Mouse (Mus musculus): ENCODE measurements around the gene Ccnjl. TPM values are rescaled to one million over a fixed set of nuclear protein-coding genes. Genes with fewer than 3 reads are reported as not detected.

Ccnjl gene
- polyA plus RNA-seq, 1 experiment from 2014 or later = 32.9 TPM

- 20% methylated on average over 8 of the region's 8 CpGs for WGBS
- no peak overlapping the region for H3K27ac ChIP-seq (ENCODE audit: low read depth)
- H3K27me3 ChIP-seq (ENCODE audit: insufficient read depth, low read length) = no peaks in the 10 kb centered on the region
- no peak overlapping the region for H3K4me2 ChIP-seq
- H3K4me3 ChIP-seq (ENCODE audit: low read depth, low read length) = no peak overlapping the region
- DNase-seq (no peak), ATAC-seq (ENCODE audit: insufficient read depth) (no peak)
- no peaks in the 10 kb centered on the region for H3K9me3 ChIP-seq (ENCODE audit: low read depth, low read length)
- H3K9ac ChIP-seq = no peak overlapping the region
- peaks cover 14% of the 10 kb centered on the region; the same call in 1 of the 2 replicates for H3K36me3 ChIP-seq (ENCODE audit: insufficient read depth)
- no peaks in the 10 kb centered on the region; the same call in 1 of the 2 replicates for H3K4me1 ChIP-seq (ENCODE audit: insufficient read depth)
- no peak for TF ChIP-seq CTCF (IDR thresholded peaks at IDR 0.05; ENCODE audit: low read depth)
Observed at GRCm38 (mm10) chr11:43565852-43566251, 37.3 kb downstream of the Ccnjl start.

- no peak overlapping the region for H3K4me2 ChIP-seq
- WGBS = 57% methylated on average over 5 of the region's 5 CpGs
- no peak for DNase-seq
- H3K27me3 ChIP-seq (ENCODE audit: insufficient read depth, low read length) = no peaks in the 10 kb centered on the region
- H3K4me3 ChIP-seq (ENCODE audit: low read depth, low read length) = no peak overlapping the region
- no peak for ATAC-seq (ENCODE audit: insufficient read depth)
- no peaks in the 10 kb centered on the region; the same call in 1 of the 2 replicates for H3K4me1 ChIP-seq (ENCODE audit: insufficient read depth)
- TF ChIP-seq CTCF (IDR thresholded peaks at IDR 0.05; ENCODE audit: low read depth) = no peak
- H3K9ac ChIP-seq = no peak overlapping the region
- no peaks in the 10 kb centered on the region for H3K9me3 ChIP-seq (ENCODE audit: low read depth, low read length)
- H3K36me3 ChIP-seq (ENCODE audit: insufficient read depth) = peaks cover 6% of the 10 kb centered on the region; the same call in 1 of the 2 replicates
- peak overlapping the region; percentile 48; the same call in 1 of the 2 replicates for H3K27ac ChIP-seq (ENCODE audit: low read depth)
Observed at GRCm38 (mm10) chr11:43566696-43567095, 38.1 kb downstream of the Ccnjl start.

GRCm38 (mm10) chr11:43568263-43568662 lies 39.7 kb downstream of the Ccnjl start:
- H3K27me3 ChIP-seq (ENCODE audit: insufficient read depth, low read length) = no peaks in the 10 kb centered on the region
- no peak overlapping the region for H3K4me3 ChIP-seq (ENCODE audit: low read depth, low read length)
- H3K9ac ChIP-seq = no peak overlapping the region
- H3K27ac ChIP-seq (ENCODE audit: low read depth) = peak overlapping the region; percentile 13; the same call in 1 of the 2 replicates
- H3K4me1 ChIP-seq (ENCODE audit: insufficient read depth) = no peaks in the 10 kb centered on the region; the same call in 1 of the 2 replicates
- ATAC-seq (ENCODE audit: insufficient read depth) (no peak), DNase-seq (peak; percentile 47)
- peak; percentile 75 for TF ChIP-seq CTCF (IDR thresholded peaks at IDR 0.05; ENCODE audit: low read depth)
- no peaks in the 10 kb centered on the region for H3K9me3 ChIP-seq (ENCODE audit: low read depth, low read length)
- no peak overlapping the region for H3K4me2 ChIP-seq
- 0 out of 2 replicates have a peak, but pooled peaks cover 3% of the 10 kb centered on the region for H3K36me3 ChIP-seq (ENCODE audit: insufficient read depth)
- 59% methylated on average over 5 of the region's 5 CpGs for WGBS

GRCm38 (mm10) chr11:43569188-43569587 lies 40.6 kb downstream of the Ccnjl start:
- Histone ChIP-seq H3K4me1 (ENCODE audit: insufficient read depth) (no peaks in the 10 kb centered on the region; the same call in 1 of the 2 replicates), H3K9ac (no peak overlapping the region), H3K4me3 (ENCODE audit: low read depth, low read length) (no peak overlapping the region), H3K27ac (ENCODE audit: low read depth) (peak overlapping the region; percentile 66), H3K4me2 (no peak overlapping the region), H3K27me3 (ENCODE audit: insufficient read depth, low read length) (no peaks in the 10 kb centered on the region), H3K9me3 (ENCODE audit: low read depth, low read length) (no peaks in the 10 kb centered on the region), H3K36me3 (ENCODE audit: insufficient read depth) (0 out of 2 replicates have a peak, but pooled peaks cover 3% of the 10 kb centered on the region)
- WGBS = 70% methylated on average over 5 of the region's 5 CpGs
- no peak for DNase-seq
- ATAC-seq (ENCODE audit: insufficient read depth) = no peak; the same call in 1 of the 2 replicates
- TF ChIP-seq CTCF (IDR thresholded peaks at IDR 0.05; ENCODE audit: low read depth) = no peak

GRCm38 (mm10) chr11:43569595-43569994 lies 41.0 kb downstream of the Ccnjl start:
- H3K36me3 ChIP-seq (ENCODE audit: insufficient read depth) = 0 out of 2 replicates have a peak, but pooled peaks cover 3% of the 10 kb centered on the region
- H3K27me3 ChIP-seq (ENCODE audit: insufficient read depth, low read length) = no peaks in the 10 kb centered on the region
- no peak for TF ChIP-seq CTCF (IDR thresholded peaks at IDR 0.05; ENCODE audit: low read depth)
- H3K4me1 ChIP-seq (ENCODE audit: insufficient read depth) = no peaks in the 10 kb centered on the region; the same call in 1 of the 2 replicates
- peak overlapping the region; percentile 73 for H3K27ac ChIP-seq (ENCODE audit: low read depth)
- peak; percentile 80 for ATAC-seq (ENCODE audit: insufficient read depth)
- H3K4me3 ChIP-seq (ENCODE audit: low read depth, low read length) = no peak overlapping the region
- no peaks in the 10 kb centered on the region for H3K9me3 ChIP-seq (ENCODE audit: low read depth, low read length)
- WGBS = 70% methylated on average over 11 of the region's 11 CpGs
- no peak overlapping the region for H3K9ac ChIP-seq
- no peak overlapping the region for H3K4me2 ChIP-seq
- peak; percentile 84 for DNase-seq

- WGBS = 13% methylated on average over 3 of the region's 3 CpGs
- Histone ChIP-seq H3K4me1 (ENCODE audit: insufficient read depth) (peaks cover 13% of the 10 kb centered on the region; the same call in 1 of the 2 replicates), H3K4me2 (peak overlapping the region; percentile 10; the same call in 1 of the 2 replicates), H3K9ac (0 out of 2 replicates have a peak overlapping the region, but pooled peaks have one; percentile 33), H3K36me3 (ENCODE audit: insufficient read depth) (peaks cover 14% of the 10 kb centered on the region; the same call in 1 of the 2 replicates), H3K27ac (ENCODE audit: low read depth) (peak overlapping the region; percentile 90), H3K4me3 (ENCODE audit: low read depth, low read length) (no peak overlapping the region), H3K9me3 (ENCODE audit: low read depth, low read length) (no peaks in the 10 kb centered on the region), H3K27me3 (ENCODE audit: insufficient read depth, low read length) (no peaks in the 10 kb centered on the region)
- TF ChIP-seq CTCF (IDR thresholded peaks at IDR 0.05; ENCODE audit: low read depth) = no peak
- peak; percentile 78 for DNase-seq
- peak; percentile 44 for ATAC-seq (ENCODE audit: insufficient read depth)
Observed at GRCm38 (mm10) chr11:43575061-43575375, 46.4 kb downstream of the Ccnjl start.

- H3K9me3 ChIP-seq (ENCODE audit: low read depth, low read length) = no peaks in the 10 kb centered on the region
- 9% methylated on average over 9 of the region's 9 CpGs for WGBS
- peak overlapping the region; percentile 33; the same call in 1 of the 2 replicates for H3K9ac ChIP-seq
- no peak for TF ChIP-seq CTCF (IDR thresholded peaks at IDR 0.05; ENCODE audit: low read depth)
- peaks cover 17% of the 10 kb centered on the region; the same call in 1 of the 2 replicates for H3K36me3 ChIP-seq (ENCODE audit: insufficient read depth)
- H3K27ac ChIP-seq (ENCODE audit: low read depth) = peak overlapping the region; percentile 90
- peak; percentile 84 for ATAC-seq (ENCODE audit: insufficient read depth)
- no peaks in the 10 kb centered on the region for H3K27me3 ChIP-seq (ENCODE audit: insufficient read depth, low read length)
- no peak for DNase-seq
- H3K4me3 ChIP-seq (ENCODE audit: low read depth, low read length) = no peak overlapping the region
- H3K4me2 ChIP-seq = peak overlapping the region; percentile 10
- peaks cover 13% of the 10 kb centered on the region; the same call in 1 of the 2 replicates for H3K4me1 ChIP-seq (ENCODE audit: insufficient read depth)
Observed at GRCm38 (mm10) chr11:43575376-43576151, 47.0 kb downstream of the Ccnjl start.

Data from lung, embryonic 14.5 days (tissue).